Mouse (Mus musculus) cerebellum, adult 9-10 months (tissue): ENCODE data around the gene Gfod2.

ENCODE experiments used
- DNase-seq: peaks from one replicate; pipeline ENCODE4 v3.0.0; 2022

Gfod2 gene

GRCm38 (mm10) chr8:105702001-105702401 is 56.5 kb downstream of the Gfod2 start:
- peak; percentile 72 for DNase-seq

- DNase-seq, result peak; percentile 96
Measured at GRCm38 (mm10) chr8:105700966-105701824, 57.3 kb downstream of the Gfod2 start, which contains the start of the genes Acd and Pard6a. Gene Acd (minus strand): TSS chr8:105701102. Gene Pard6a (plus strand): TSS chr8:105701148.

GRCm38 (mm10) chr8:105700566-105700965 is 57.9 kb downstream of the Gfod2 start:
- no peak for DNase-seq

GRCm38 (mm10) chr8:105699488-105700215 is 58.8 kb downstream of the Gfod2 start:
- peak; percentile 59 for DNase-seq

- DNase-seq, result no peak
Measured at GRCm38 (mm10) chr8:105698734-105699133, 59.7 kb downstream of the Gfod2 start.

GRCm38 (mm10) chr8:105697196-105697780 is 61.2 kb downstream of the Gfod2 start:
- no peak for DNase-seq

GRCm38 (mm10) chr8:105695080-105695780 is 63.2 kb downstream of the Gfod2 start:
- DNase-seq, result no peak

- DNase-seq, result peak; percentile 80
Measured at GRCm38 (mm10) chr8:105694051-105694799, 64.2 kb downstream of the Gfod2 start.

- peak; percentile 87 for DNase-seq
Measured at GRCm38 (mm10) chr8:105693648-105694047, 64.8 kb downstream of the Gfod2 start.

GRCm38 (mm10) chr8:105692449-105693182 is 65.8 kb downstream of the Gfod2 start:
- DNase-seq, result peak; percentile 52

GRCm38 (mm10) chr8:105690978-105691377 is 67.5 kb downstream of the Gfod2 start:
- DNase-seq, result no peak

- DNase-seq, result no peak
Measured at GRCm38 (mm10) chr8:105689983-105690360, 68.5 kb downstream of the Gfod2 start.

GRCm38 (mm10) chr8:105689256-105689982 is 69.0 kb downstream of the Gfod2 start:
- DNase-seq, result peak; percentile 9

GRCm38 (mm10) chr8:105688242-105688752 is 70.2 kb downstream of the Gfod2 start:
- no peak for DNase-seq

- DNase-seq, result no peak
Measured at GRCm38 (mm10) chr8:105687512-105687911, 71.0 kb downstream of the Gfod2 start.

- no peak for DNase-seq
Measured at GRCm38 (mm10) chr8:105686551-105686950, 71.9 kb downstream of the Gfod2 start.

GRCm38 (mm10) chr8:105685796-105686308 is 72.6 kb downstream of the Gfod2 start, which contains the start of gene Carmil2:
Gene Carmil2 (plus strand): TSS chr8:105686274.
- DNase-seq, result peak; percentile 55

- DNase-seq, result no peak
Measured at GRCm38 (mm10) chr8:105685325-105685724, 73.1 kb downstream of the Gfod2 start.

- no peak for DNase-seq
Measured at GRCm38 (mm10) chr8:105677891-105678290, 80.6 kb downstream of the Gfod2 start.
